Mouse (Mus musculus): Measurements from ENCODE around the gene Snrpa.

DNA sequence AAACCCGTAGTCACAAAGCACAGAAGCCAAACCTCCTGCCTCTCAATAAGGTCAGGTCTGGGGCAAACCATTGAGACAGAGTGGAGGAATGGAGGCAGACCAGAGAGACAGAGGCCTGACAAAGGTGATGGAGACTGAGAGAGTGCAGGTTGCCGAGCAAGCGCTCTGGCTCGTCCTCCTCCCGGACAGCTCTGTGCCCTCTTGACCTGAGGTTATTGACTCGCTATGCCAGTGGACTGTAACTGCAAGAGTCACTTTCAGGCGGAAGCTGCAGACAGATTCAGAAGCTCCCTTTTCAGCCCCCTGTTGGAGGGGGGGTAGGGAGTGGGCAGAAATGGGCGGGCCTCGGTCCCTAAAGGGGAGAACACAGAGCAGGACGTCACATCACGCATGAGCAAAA, 23.9 kb upstream of the Snrpa start:
- no peak for TF ChIP-seq POLR2A (IDR thresholded peaks at IDR 0.05; ENCODE audit: control insufficient read depth, extremely low read depth, insufficient read depth, low read length, poor library complexity)
- TF ChIP-seq CTCF (IDR thresholded peaks at IDR 0.05; ENCODE audit: borderline replicate concordance, control insufficient read depth, extremely low read depth, insufficient read depth, low read length, poor library complexity): no peak

Data from thymus, adult 2 months (tissue).